Mouse (Mus musculus) hindbrain, embryonic 15.5 days (tissue): ENCODE measurements around the gene Prmt7. TPM values are rescaled to one million over a fixed set of nuclear protein-coding genes. Genes with fewer than 3 reads are reported as not detected.

ENCODE experiments used
- ATAC-seq: fragments of 200-750 bp; cut with Nextera tagmentation; 2 replicates; pipeline ENCODE4 v1.8.0; 2017; ENCODE audit warnings: low read depth, moderate number of reproducible peaks, moderate TSS enrichment; ENCODE audit not compliant: low FRiP score
- H3K27ac ChIP-seq: fragments of 300-500 bp; sonication (generic); replicated peaks from 2 replicates; pipeline ENCODE4 v1.5.1; 2015; ENCODE audit warnings: mild to moderate bottlenecking, inconsistent platforms
- H3K27me3 ChIP-seq: fragments of 300-500 bp; sonication (generic); 2 replicates; pipeline ENCODE4 v1.6.1; 2015; ENCODE audit warnings: control low read depth, inconsistent platforms
- H3K36me3 ChIP-seq: fragments of 300-500 bp; sonication (generic); 2 replicates; pipeline ENCODE4 v1.6.1; 2015; ENCODE audit warnings: control low read depth, inconsistent platforms
- H3K4me1 ChIP-seq: fragments of 300-500 bp; sonication (generic); replicated peaks from 2 replicates; pipeline ENCODE4 v1.6.1; 2015; ENCODE audit warnings: control low read depth, inconsistent platforms
- H3K4me2 ChIP-seq: fragments of 300-500 bp; sonication (generic); 2 replicates; pipeline ENCODE4 v1.6.1; 2015; ENCODE audit warnings: moderate library complexity, mild to moderate bottlenecking, inconsistent platforms
- H3K4me3 ChIP-seq: fragments of 300-500 bp; sonication (generic); 2 replicates; pipeline ENCODE4 v1.5.1; 2015; ENCODE audit warnings: mild to moderate bottlenecking, inconsistent platforms
- H3K9ac ChIP-seq: fragments of 300-500 bp; sonication (generic); 2 replicates; pipeline ENCODE4 v1.6.1; 2015; ENCODE audit warnings: inconsistent platforms
- H3K9me3 ChIP-seq: fragments of 300-500 bp; sonication (generic); 2 replicates; pipeline ENCODE4 v1.6.1; 2016; ENCODE audit warnings: control low read depth, inconsistent platforms
- WGBS: fragments of 180-500 bp; shearing (Covaris S2); methylation state at CpG from one replicate; pipeline ENCODE4 v1.1.7; 2015; 5-methylcytosine and 5-hydroxymethylcytosine counted together
- polyA plus RNA-seq: library from polyadenylated mRNA; unstranded; fragments of >200 nt; fragmentation: Nextera tagmentation; extraction: Ambion mirVana; gene quantifications from 2 replicates; pipeline ENCODE4 v1.2.1, GENCODE M21; 2015

Gene Prmt7
- polyA plus RNA-seq, 1 experiment from 2014 or later, result 59.9 TPM

DNA sequence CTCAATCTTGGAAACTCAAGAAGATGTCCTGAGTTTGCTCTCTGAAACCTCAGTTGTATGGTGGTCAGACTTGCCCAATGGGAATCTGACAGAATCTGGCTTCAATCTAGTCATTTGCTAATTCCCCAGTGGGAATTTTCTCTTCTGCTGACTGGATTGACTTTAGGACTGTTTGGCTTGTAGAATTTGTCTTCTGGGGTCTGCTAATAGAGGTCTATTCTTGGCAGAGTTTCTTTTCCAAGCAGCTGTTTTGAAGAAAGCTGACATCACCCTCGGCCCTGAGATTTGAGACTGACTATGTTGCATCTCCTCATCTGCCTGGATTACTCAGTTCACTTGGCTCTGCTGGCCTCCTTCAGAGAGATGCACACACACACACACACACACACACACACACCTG, 88.1 kb downstream of the Prmt7 start:
- no peak overlapping the region for H3K9ac ChIP-seq
- 69% methylated on average over 1 of the region's 1 CpGs for WGBS
- ATAC-seq, result no peak
- no peak overlapping the region for H3K27ac ChIP-seq
- H3K4me2 ChIP-seq, result no peak overlapping the region
- H3K9me3 ChIP-seq, result no peaks in the 10 kb centered on the region
- no peaks in the 10 kb centered on the region for H3K27me3 ChIP-seq
- H3K4me3 ChIP-seq, result no peak overlapping the region
- H3K4me1 ChIP-seq, result peaks cover 32% of the 10 kb centered on the region
- H3K36me3 ChIP-seq, result no peaks in the 10 kb centered on the region

DNA sequence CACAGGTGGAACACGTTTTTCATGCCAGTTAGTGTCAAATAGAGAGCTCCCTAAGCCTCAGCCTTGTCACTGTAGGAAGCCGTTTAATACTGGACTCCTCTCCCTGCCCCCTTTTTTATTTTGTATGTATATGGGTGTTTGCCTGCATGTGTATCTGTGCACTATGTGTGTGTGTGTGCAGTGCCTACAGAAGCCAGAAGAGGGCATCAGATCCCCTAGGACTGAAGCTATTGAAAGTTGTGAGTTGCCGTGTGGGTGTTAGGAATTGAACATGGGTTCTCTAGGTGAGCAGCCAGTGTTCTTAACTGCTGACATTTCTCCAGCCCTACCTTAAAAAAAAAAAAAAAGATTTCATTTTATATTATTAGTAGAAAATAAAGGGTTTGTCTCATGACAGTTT, 89.0 kb downstream of the Prmt7 start:
- 87% methylated on average over 3 of the region's 3 CpGs for WGBS
- Histone ChIP-seq H3K4me2 (no peak overlapping the region), H3K4me1 (peaks cover 32% of the 10 kb centered on the region), H3K4me3 (no peak overlapping the region), H3K9me3 (no peaks in the 10 kb centered on the region), H3K9ac (no peak overlapping the region), H3K27me3 (no peaks in the 10 kb centered on the region), H3K36me3 (no peaks in the 10 kb centered on the region), H3K27ac (0 out of 2 replicates have a peak overlapping the region, but pooled peaks have one; percentile 34)
- no peak for ATAC-seq

DNA sequence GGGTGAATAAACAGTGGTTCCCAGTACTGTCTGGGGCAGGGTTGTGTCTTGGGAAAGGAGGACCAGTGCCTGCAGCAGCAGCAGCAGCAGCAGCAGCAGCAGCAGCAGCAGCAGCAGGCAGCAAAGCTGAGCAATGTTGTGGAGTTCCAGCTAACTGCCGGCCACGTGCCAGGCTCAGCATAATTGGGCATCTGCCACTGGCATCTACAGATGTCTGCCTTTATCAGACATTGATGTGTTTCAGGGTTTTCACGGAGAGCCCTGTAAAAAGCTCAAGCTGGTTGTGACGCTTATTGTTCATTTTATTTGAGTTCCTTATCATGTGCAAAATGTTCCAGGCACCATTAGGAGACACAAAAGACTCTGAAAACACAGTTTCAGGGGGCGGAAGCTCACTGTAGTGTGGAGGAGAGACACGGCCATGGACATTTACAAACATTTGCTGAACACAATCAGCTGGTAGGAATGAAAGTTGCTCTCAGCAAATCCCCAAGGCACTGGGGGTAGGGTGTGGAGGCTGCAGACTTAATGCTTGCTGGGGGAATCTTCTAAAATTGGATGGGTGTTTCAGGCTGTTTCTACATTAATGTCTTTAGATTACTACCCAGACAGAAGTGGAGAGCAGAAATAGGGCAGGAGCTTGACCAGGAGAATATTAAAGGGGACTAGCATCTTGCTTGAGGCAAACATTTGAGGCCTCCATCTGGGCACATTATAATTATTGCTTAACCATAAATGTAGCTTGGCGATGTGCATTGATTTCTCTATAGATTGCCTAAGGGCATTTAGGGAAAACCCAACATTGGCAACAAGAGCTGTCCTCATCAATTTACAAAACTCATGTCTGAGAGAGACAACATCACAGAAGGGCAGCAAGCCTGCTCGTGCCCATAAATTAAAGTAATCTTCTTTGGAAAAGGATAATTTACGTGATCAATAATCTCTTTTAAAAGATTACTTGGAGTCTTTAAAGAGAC, 90.3 kb downstream of the Prmt7 start:
- 31% methylated on average over 9 of the region's 9 CpGs for WGBS
- H3K9me3 ChIP-seq, result no peaks in the 10 kb centered on the region
- H3K4me1 ChIP-seq, result peaks cover 32% of the 10 kb centered on the region
- H3K4me3 ChIP-seq, result no peak overlapping the region
- no peaks in the 10 kb centered on the region for H3K27me3 ChIP-seq
- peak overlapping the region; percentile 29 for H3K4me2 ChIP-seq
- no peak overlapping the region for H3K9ac ChIP-seq
- peak; percentile 36; the same call in 1 of the 2 replicates for ATAC-seq
- H3K27ac ChIP-seq, result peak overlapping the region; percentile 74
- no peaks in the 10 kb centered on the region for H3K36me3 ChIP-seq

Other genes with a start within 250 kb of the Prmt7 start
- gene Slc12a4, start 244.8 kb upstream of the Prmt7 start, polyA plus RNA-seq, result 11.9 and 12.9 TPM in 2 replicates
- gene Dpep3, start 231.5 kb upstream of the Prmt7 start, polyA plus RNA-seq, result not detected in 2 replicates
- 27.2 and 29.6 TPM in 2 replicates for gene Dus2, start 219.6 kb upstream of the Prmt7 start, polyA plus RNA-seq
- gene Dpep2nb, start 205.0 kb upstream of the Prmt7 start, polyA plus RNA-seq, result 0.20 TPM in 1 of 2 replicates, not detected in the other
- 20.0 and 20.9 TPM in 2 replicates for gene Ddx28, start 199.1 kb upstream of the Prmt7 start, polyA plus RNA-seq
- gene Nfatc3, start 152.1 kb upstream of the Prmt7 start, polyA plus RNA-seq, result 3.0 and 3.7 TPM in 2 replicates
- 0.17 and 0.21 TPM in 2 replicates for gene Esrp2, start 74.0 kb upstream of the Prmt7 start, polyA plus RNA-seq
- 23.8 and 24.0 TPM in 2 replicates for gene Pla2g15, start 60.5 kb upstream of the Prmt7 start, polyA plus RNA-seq
- 57.7 and 61.0 TPM in 2 replicates for gene Slc7a6, start 42.1 kb upstream of the Prmt7 start, polyA plus RNA-seq
- gene Slc7a6os, start within 50 bp of the Prmt7 start, polyA plus RNA-seq, result 31.5 and 34.2 TPM in 2 replicates
- 52.6 and 57.8 TPM in 2 replicates for gene Smpd3, start 127.1 kb downstream of the Prmt7 start, polyA plus RNA-seq
- 39.1 and 40.7 TPM in 2 replicates for gene Zfp90, start 204.4 kb downstream of the Prmt7 start, polyA plus RNA-seq